Mouse (Mus musculus): ENCODE data around the gene Sptbn4.
"Not testable (repeated sequence)": the region's sequence is repeated elsewhere in the genome, so short reads cannot be mapped to it uniquely, and the experiment has no call there.

The Sptbn4 gene

GRCm38 (mm10) chr7:27447419-27448286, at the start of gene Sptbn4, which contains the start of gene Blvrb:
TSS of gene Sptbn4 (minus strand) at chr7:27447686.
TSS of gene Blvrb (plus strand) at chr7:27447978.
- peak; percentile 99 for DNase-seq (ENCODE audit: low read depth, low spot score)

DNA sequence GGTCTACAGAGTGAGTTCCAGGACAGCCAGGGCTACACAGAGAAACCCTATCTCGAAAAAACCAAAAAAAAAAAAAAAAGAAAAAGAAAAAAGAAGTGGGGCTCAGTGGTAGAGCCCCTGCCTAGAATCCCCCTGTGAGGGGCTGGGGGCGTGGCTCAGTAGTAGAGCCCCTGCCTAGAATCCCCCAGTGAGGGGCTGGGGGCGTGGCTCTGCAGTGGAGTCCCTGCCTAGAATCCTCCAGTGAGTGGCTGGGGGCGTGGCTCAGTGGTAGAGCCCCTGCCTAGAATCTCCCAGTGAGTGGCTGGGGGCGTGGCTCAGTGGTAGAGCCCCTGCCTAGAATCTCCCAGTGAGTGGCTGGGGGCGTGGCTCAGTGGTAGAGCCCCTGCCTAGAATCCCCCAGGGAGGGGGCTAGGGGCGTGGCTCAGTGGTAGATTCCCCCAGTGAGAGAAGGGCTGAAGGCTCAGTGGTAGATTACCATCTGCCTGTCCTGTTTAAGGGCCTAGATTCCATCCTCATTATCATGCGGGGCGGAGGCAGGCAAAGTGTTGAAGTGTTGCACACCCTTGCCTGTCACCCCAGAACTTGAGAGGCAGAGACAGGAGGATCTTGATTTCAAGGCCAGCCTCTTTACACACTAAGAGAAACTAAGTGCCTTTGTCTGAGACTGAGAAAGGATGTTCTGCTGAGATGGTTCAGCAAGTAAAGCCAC, 47.3 kb upstream of the Sptbn4 start:
- DNase-seq (ENCODE audit: low read depth, low spot score) = not testable (repeated sequence)

DNA sequence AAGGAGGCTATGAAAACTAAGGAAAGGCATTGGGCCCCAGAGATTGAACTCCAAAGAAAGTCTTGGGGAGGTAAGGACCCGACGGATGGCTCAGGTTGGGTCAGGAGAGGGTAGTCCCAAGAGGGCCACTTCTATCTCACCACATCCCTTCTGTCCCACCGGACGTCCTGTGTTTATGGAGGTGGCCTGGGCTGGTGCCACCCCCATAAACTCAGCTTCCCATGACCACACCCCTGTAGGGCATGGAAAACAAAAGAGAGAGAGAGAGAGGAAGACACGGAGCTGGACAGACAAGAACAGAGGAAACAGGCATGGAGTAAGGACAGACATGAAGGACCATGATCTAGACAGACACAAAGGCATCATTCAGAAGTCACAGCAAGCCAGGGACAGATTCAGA, 46.0 kb upstream of the Sptbn4 start:
- no peak for DNase-seq (ENCODE audit: low read depth, low spot score)

DNA sequence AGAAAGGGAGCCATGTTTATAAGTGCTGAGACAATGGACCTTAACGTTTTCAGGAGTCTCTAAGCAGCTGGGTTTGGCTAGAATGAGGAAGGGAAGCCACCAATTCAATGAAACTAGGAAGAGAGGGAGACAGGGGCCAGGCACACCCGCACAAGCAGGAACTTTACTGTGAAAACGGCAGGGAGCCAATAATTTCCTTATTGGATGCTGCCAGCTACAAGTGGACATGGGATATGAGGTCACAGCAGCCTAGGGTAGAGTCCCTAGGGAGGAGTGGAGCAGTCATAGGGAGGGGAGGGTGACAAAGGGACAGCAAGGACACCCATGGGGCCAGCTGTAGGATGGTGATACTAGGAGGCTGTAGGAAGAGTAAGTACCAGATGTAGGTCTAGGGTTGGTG, 45.5 kb upstream of the Sptbn4 start:
- no peak for DNase-seq (ENCODE audit: low read depth, low spot score)

DNA sequence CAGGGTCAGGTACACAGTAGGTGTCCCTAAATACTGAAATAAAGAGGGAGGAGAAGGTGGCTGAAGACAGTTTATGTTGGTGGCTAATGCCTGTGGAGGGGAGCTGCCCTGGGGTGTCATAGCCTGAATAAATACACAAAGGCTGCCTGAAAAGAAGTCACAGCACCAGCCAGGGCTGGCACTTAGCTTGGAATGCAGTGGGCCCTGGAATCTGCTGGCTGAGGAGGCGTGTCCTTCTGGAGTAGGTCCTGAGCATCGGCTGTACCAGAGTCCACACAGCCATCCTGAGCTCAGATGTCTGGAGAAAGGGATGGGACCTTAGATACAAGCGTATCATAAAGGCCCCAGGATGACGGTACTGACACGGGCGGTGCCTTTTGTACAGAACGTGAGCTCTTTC, 44.4 kb upstream of the Sptbn4 start:
- DNase-seq (ENCODE audit: low read depth, low spot score) = no peak

DNA sequence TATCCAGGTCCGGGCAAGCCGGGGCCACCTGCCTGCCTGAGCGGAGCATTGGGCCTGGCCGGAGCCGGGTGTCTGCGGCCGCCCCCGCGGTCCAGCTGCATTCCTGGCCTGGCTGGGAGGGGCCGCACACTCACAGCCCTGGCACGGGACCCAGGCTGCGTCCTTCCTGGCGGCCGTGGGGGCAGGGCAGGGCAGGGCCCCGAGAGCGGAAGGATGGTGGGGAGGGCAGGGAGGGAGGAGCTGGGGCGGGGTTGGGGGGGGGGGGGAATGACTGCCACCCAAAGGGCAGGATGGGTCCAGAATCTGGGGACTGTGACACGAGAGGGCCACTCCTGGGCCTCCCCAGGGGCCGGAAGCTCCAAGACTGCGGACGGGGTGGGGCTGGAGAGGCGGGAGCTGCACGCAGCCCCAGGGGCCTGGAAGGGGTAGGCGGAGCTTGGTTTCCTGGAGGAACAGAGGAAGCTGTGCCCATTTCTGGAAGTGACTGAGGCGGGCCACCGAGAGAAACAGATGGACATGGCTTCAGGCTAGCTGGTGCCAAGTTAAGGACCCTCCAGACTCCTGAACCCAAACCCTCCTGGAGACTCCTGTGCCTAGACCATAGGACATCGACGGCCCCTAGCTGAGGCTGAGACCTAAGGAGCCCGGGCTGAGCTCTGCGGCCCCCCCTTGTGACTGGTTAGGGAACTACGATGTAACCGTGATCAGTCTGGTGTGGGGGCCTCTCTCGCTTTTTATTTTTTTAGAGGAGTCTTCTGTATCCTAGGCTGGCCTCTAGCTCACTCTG, 43.2 kb upstream of the Sptbn4 start:
- DNase-seq (ENCODE audit: low read depth, low spot score) = no peak

- DNase-seq (ENCODE audit: low read depth, low spot score) = no peak
These were observed 42.7 kb upstream of the Sptbn4 start for GRCm38 (mm10) chr7:27490227-27490542.

DNA sequence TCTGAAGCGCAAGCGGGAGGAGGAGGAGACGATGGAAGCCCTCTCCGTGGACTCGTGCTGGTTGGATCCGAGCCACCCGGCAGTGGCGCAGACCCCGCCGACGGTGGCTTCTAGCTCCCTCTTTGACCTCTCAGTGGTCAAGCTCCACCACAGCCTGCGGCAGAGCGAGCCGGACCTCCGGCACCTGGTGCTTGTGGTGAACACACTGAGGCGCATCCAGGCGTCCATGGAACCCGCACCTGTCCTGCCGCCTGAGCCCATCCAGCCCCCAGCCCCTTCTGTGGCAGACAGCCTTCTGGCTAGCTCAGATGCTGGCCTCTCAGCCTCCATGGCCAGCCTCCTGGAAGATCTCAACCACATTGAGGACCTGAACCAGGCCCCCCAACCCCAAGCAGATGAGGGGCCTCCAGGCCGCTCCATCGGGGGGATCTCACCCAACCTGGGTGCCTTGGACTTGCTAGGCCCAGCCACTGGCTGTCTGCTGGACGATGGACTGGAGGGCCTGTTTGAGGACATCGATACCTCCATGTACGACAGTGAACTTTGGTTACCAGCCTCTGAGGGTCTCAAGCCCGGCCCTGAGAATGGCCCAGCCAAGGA, 41.9 kb upstream of the Sptbn4 start:
- DNase-seq (ENCODE audit: low read depth, low spot score) = no peak

DNA sequence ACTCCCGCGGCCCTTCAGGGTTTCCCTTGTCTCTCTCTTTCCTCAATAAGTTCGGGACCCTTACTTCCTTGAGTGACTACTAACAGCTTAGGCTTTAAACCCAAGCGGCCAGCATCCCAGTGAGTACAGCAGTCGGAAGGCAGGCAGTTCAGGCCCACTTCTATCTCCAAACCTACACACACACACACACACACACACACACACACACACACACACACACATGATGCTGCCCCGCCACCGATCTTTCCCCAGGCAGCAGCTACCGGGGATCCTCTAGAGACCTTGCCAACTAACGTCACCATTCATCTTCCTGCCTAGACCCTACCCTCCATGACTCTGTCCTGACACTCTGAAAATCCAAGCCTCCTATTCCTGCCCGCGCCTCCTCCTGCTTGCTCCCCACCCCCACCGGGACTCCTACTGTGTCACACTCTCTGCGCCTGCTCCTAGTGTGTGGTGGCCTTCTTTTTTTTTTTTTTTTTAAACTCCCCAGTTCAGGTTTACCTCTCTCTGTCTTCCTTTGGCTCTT, 40.3 kb upstream of the Sptbn4 start:
- DNase-seq (ENCODE audit: low read depth, low spot score) = no peak

GRCm38 (mm10) chr7:27486770-27487697, 39.5 kb upstream of the Sptbn4 start, which contains the start of gene Sertad1:
TSS of gene Sertad1 (plus strand) at chr7:27486910.
- peak; percentile 99 for DNase-seq (ENCODE audit: low read depth, low spot score)

- DNase-seq (ENCODE audit: low read depth, low spot score) = no peak
These were observed 38.8 kb upstream of the Sptbn4 start for GRCm38 (mm10) chr7:27486102-27486769.

DNA sequence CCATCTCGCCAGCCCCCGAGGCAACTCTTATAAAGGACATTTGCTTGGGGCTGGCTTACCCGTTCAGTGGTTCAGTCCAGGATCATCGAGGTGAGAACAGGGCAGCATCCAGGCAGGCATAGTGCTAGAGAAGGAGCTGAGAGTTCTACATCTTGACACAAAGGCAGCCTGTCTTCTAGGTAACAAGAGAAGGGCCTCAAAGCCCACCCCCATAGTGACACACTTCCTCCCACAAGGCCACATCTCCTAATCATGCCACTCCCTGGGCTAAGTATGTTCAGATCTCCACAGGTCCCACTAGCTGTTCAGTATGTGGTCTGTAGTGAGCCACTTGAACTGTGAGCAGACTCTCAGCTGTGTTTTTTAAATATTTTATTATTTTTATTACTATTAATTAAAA, 36.4 kb upstream of the Sptbn4 start:
- DNase-seq (ENCODE audit: low read depth, low spot score) = no peak

GRCm38 (mm10) chr7:27481627-27481969, 34.1 kb upstream of the Sptbn4 start:
- no peak for DNase-seq (ENCODE audit: low read depth, low spot score)

- no peak for DNase-seq (ENCODE audit: low read depth, low spot score)
These were observed 33.6 kb upstream of the Sptbn4 start for GRCm38 (mm10) chr7:27480927-27481626.

DNA sequence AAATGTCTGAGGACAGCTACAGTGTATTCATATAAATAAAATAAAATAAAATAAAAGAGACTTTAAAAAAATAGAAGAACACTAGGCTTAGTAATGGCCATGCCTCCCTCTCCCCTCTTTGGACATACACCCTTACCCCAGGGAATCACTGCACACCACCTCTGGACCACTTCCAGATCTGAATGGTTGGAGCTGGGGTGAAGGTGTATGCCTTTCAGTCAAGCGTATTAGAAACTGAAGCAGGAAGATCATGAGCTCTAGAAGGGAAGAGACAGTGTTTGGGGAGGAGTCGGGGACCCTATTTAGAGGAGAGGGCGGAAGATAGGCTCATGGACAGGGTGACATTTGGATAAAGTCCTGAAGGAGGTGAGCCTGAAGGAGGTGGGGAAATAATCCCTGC, 33.0 kb upstream of the Sptbn4 start:
- DNase-seq (ENCODE audit: low read depth, low spot score) = no peak

- no peak for DNase-seq (ENCODE audit: low read depth, low spot score)
These were observed 32.3 kb upstream of the Sptbn4 start for GRCm38 (mm10) chr7:27479750-27480149.

DNA sequence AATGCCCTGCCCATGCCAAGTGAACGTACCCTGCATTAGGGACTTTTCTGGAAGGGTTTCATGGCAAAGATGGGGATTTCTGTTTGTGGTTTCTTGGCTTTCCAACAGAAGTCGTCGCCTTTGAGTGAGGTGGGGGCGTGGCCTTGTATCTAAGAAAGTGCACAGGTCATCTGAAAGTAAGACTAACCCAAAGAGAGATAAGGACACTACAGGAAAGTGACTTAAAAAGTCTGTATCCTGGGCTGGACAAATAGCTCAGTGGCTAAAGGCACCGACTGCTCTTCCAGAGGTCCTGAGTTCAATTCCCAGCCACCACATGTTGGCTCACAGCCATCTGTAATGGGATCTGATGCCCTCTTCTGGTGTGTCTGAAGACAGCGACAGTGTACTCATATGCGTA, 31.1 kb upstream of the Sptbn4 start:
- DNase-seq (ENCODE audit: low read depth, low spot score) = no peak

GRCm38 (mm10) chr7:27476098-27476635, 28.7 kb upstream of the Sptbn4 start:
- no peak for DNase-seq (ENCODE audit: low read depth, low spot score)

DNA sequence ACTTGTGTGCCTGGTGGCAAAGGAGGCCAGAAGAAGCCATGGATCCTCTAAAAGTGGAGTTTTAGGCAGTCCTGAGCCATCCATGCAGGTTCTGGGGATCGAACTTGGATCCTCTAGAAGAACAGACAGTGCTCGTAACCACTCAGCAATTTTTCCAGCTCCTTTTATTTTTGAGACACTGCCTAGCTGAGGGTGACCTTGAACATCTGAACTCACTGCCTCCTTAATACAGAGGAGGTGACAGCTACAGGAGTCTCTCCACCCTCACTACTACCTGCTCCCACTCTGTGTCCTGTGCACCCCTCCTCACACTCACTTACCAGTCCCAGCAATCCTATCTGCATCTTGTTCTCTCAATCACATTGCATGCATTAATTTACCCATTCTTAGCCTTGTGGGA, 28.1 kb upstream of the Sptbn4 start:
- no peak for DNase-seq (ENCODE audit: low read depth, low spot score)
